Mouse (Mus musculus) bone marrow, adult 2 months (tissue): ENCODE data around the gene Tnfaip8l2. TPM values are rescaled to one million over a fixed set of nuclear protein-coding genes. Genes with fewer than 3 reads are reported as not detected.
A peak's percentile ranks its signal among the peaks of the same experiment; 100 is the strongest.
"Not testable (repeated sequence)": the region's sequence is repeated elsewhere in the genome, so short reads cannot be mapped to it uniquely, and the experiment has no call there.

ENCODE experiments used
- H3K27ac ChIP-seq: fragments of 200-500 bp; 2 replicates; pipeline ENCODE4 v1.5.1; 2012; ENCODE audit warnings: low read depth, mild to moderate bottlenecking, control low read depth, inconsistent platforms, low read length; ENCODE audit not compliant: control insufficient read depth, poor library complexity, insufficient read depth
- H3K4me1 ChIP-seq: fragments of 200-500 bp; 2 replicates; pipeline ENCODE4 v1.6.1; 2011; ENCODE audit warnings: low read length; ENCODE audit not compliant: control insufficient read depth, insufficient read depth
- H3K4me3 ChIP-seq: fragments of 200-500 bp; replicated peaks from 2 replicates; pipeline ENCODE3; 2011; ENCODE audit warnings: mild to moderate bottlenecking, low read depth, low read length, control low read depth; ENCODE audit not compliant: control insufficient read depth
- CTCF ChIP-seq: fragments of 200-500 bp; IDR thresholded peaks from 2 replicates; pipeline ENCODE4 v1.5.1; 2011; ENCODE audit warnings: low read length, control low read depth; ENCODE audit not compliant: control insufficient read depth, insufficient read depth
- POLR2A ChIP-seq: fragments of 200-500 bp; IDR thresholded peaks from 2 replicates; pipeline ENCODE4 v1.6.1; 2011; ENCODE audit warnings: low read depth, mild to moderate bottlenecking, control low read depth, low read length, borderline replicate concordance; ENCODE audit not compliant: control insufficient read depth
- WGBS: fragments of 180-500 bp; shearing (Covaris S2); methylation state at CpG from one replicate; pipeline ENCODE4 v1.1.7; 2018; 5-methylcytosine and 5-hydroxymethylcytosine counted together
- polyA plus RNA-seq: library from polyadenylated mRNA; stranded (reverse); fragments of >200 nt; gene quantifications from 2 replicates; pipeline ENCODE4 v1.2.4, GENCODE M21; 2011; ENCODE audit warnings: low replicate concordance; ENCODE audit not compliant: missing spikeins, insufficient read depth, insufficient read length

Tnfaip8l2 gene
- polyA plus RNA-seq, 1 experiment, result 41.8 TPM

DNA sequence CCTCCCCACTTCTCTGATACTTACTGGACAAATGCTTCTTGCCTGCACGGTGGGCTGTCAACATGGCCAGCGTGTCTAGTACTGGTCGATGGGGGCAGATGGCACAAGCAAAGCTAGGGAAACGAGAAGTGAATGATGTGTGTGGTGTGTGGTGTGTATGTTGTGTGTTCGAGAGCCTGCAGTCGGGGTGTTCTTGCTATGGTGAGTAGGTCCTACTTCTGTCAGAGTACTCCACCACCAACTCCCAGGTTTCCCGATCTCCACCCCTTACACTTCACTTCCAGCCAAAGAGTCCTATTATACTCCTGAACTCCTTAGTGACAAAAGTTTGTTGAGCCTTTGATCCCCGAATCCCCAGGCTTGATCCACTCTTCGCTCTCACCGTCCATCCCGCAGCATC, 9.0 kb downstream of the Tnfaip8l2 start:
- 58% methylated on average over 11 of the region's 11 CpGs for WGBS
- Histone ChIP-seq H3K27ac (peak overlapping the region; percentile 25; the same call in 1 of the 2 replicates), H3K4me1 (peaks cover 4% of the 10 kb centered on the region)

GRCm38 (mm10) chr3:95132389-95132788, 9.8 kb downstream of the Tnfaip8l2 start:
- H3K4me1 ChIP-seq, H3K4me3 ChIP-seq, H3K27ac ChIP-seq: not testable (repeated sequence)
- WGBS, result 82% methylated on average over 2 of the region's 2 CpGs

More for the DNA sequence above, 9.0 kb downstream of the Tnfaip8l2 start:
- TF ChIP-seq POLR2A, result no peak
- no peak for TF ChIP-seq CTCF
- H3K4me3 ChIP-seq, result peak overlapping the region; percentile 75

GRCm38 (mm10) chr3:95130081-95130480, 12.1 kb downstream of the Tnfaip8l2 start:
- 88% methylated on average over 5 of the region's 5 CpGs for WGBS
- Histone ChIP-seq H3K4me1 (peaks cover 2% of the 10 kb centered on the region), H3K27ac (no peak overlapping the region), H3K4me3 (no peak overlapping the region)
- TF ChIP-seq CTCF, result no peak

- no peak for TF ChIP-seq CTCF
- no peak for TF ChIP-seq POLR2A
- Histone ChIP-seq H3K27ac (no peak overlapping the region), H3K4me3 (no peak overlapping the region), H3K4me1 (peaks cover 2% of the 10 kb centered on the region)
- 86% methylated on average over 6 of the region's 6 CpGs for WGBS
These were observed 12.9 kb downstream of the Tnfaip8l2 start for GRCm38 (mm10) chr3:95129226-95129651.

DNA sequence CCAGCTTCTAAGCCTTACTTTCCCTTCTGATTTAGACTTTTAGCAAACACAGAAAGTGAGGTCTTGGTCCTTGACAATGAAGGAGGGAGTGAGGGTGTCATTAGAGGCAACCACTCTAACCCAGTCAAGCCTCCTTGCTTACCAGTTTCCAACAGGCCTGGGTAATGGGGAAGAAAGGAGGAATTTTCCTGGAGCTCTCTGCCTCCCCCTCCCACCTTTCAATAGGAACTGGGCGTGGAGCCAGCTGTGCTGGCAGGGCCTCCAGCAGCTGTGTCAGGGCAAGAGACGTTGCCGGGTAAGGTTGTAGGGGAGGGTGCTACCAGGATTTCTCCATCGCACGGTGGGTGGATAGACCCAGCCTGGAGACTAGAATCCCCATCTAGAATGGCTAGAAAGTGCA, 17.2 kb downstream of the Tnfaip8l2 start:
- 27% methylated on average over 5 of the region's 5 CpGs for WGBS
- H3K4me1 ChIP-seq, result no peaks in the 10 kb centered on the region
- TF ChIP-seq POLR2A (no peak), CTCF (no peak)
- no peak overlapping the region for H3K27ac ChIP-seq
- H3K4me3 ChIP-seq, result no peak overlapping the region

DNA sequence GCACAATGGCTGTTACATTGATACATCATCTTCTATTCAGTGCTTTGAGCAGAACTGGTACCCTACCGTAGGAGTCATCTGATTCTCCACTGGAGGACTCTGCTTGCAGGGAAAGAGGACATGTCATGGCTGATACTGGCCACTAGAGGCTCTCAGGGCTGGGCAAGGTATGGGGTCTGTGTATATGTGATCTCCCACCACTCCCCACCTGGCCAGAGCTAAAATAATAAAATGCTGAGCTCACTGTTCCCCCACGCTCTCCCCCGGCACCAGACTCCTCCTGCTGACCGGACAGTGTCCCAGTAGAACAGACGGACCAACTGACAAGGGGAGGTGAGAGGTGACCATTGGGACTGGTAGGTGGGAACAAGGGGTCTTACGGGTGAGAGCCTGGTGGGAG, 17.9 kb downstream of the Tnfaip8l2 start, which contains the start of gene Tmod4:
Gene Tmod4 (plus strand): TSS at position 231 of the 400 bp plus-strand sequence.
- H3K4me1 ChIP-seq, result no peaks in the 10 kb centered on the region
- TF ChIP-seq POLR2A (no peak), CTCF (peak; percentile 49)
- WGBS, result 67% methylated on average over 6 of the region's 6 CpGs
- H3K27ac ChIP-seq, result no peak within 1 kb of the TSS
- no peak within 1 kb of the TSS for H3K4me3 ChIP-seq

- Histone ChIP-seq H3K4me3 (no peak overlapping the region), H3K27ac (no peak overlapping the region), H3K4me1 (no peaks in the 10 kb centered on the region)
- 66% methylated on average over 6 of the region's 6 CpGs for WGBS
- TF ChIP-seq POLR2A (no peak), CTCF (no peak)
These were observed 20.6 kb downstream of the Tnfaip8l2 start for GRCm38 (mm10) chr3:95121580-95121979.

GRCm38 (mm10) chr3:95117751-95118150, 24.4 kb downstream of the Tnfaip8l2 start:
- 88% methylated on average over 2 of the region's 2 CpGs for WGBS
- no peak for TF ChIP-seq CTCF
- no peak for TF ChIP-seq POLR2A
- peaks cover 1% of the 10 kb centered on the region; the same call in 1 of the 2 replicates for H3K4me1 ChIP-seq
- H3K27ac ChIP-seq, result no peak overlapping the region
- H3K4me3 ChIP-seq, result no peak overlapping the region

- TF ChIP-seq POLR2A (no peak), CTCF (no peak)
- Histone ChIP-seq H3K4me1 (peaks cover 1% of the 10 kb centered on the region; the same call in 1 of the 2 replicates), H3K27ac (no peak overlapping the region), H3K4me3 (no peak overlapping the region)
- 98% methylated on average over 1 of the region's 1 CpGs for WGBS
These were observed 29.4 kb downstream of the Tnfaip8l2 start for GRCm38 (mm10) chr3:95112760-95113159.
